Mouse (Mus musculus): ENCODE results near the gene Mymk. TPM values are rescaled to one million over a fixed set of nuclear protein-coding genes. Genes with fewer than 3 reads are reported as not detected.

The Mymk gene
- polyA plus RNA-seq, 1 experiment from 2014 or later = 11.5 TPM

GRCm38 (mm10) chr2:27039286-27039685 lies 32.7 kb downstream of the Mymk start:
- Histone ChIP-seq H3K4me1 (ENCODE audit: control insufficient read depth, insufficient read depth, low read length) (no peaks in the 10 kb centered on the region), H3K27me3 (ENCODE audit: control insufficient read depth, insufficient read depth, low read length) (no peaks in the 10 kb centered on the region), H3K4me2 (ENCODE audit: low read depth) (no peak overlapping the region), H3K36me3 (ENCODE audit: control insufficient read depth, insufficient read depth, low read length) (no peaks in the 10 kb centered on the region), H3K27ac (ENCODE audit: low read depth, low read length) (no peak overlapping the region), H3K4me3 (ENCODE audit: low read depth, low read length) (no peak overlapping the region), H3K9me3 (ENCODE audit: control insufficient read depth, low read length) (no peaks in the 10 kb centered on the region), H3K9ac (ENCODE audit: low read length) (no peak overlapping the region)
- 6% methylated on average over 1 of the region's 1 CpGs for WGBS
- ATAC-seq (ENCODE audit: insufficient read depth, low FRiP score, low TSS enrichment) (no peak), DNase-seq (ENCODE audit: low spot score) (peak; percentile 41)

GRCm38 (mm10) chr2:27038596-27038995 lies 33.4 kb downstream of the Mymk start:
- Histone ChIP-seq H3K4me3 (ENCODE audit: low read depth, low read length) (no peak overlapping the region), H3K27me3 (ENCODE audit: control insufficient read depth, insufficient read depth, low read length) (no peaks in the 10 kb centered on the region), H3K9ac (ENCODE audit: low read length) (no peak overlapping the region), H3K9me3 (ENCODE audit: control insufficient read depth, low read length) (no peaks in the 10 kb centered on the region), H3K36me3 (ENCODE audit: control insufficient read depth, insufficient read depth, low read length) (no peaks in the 10 kb centered on the region), H3K27ac (ENCODE audit: low read depth, low read length) (no peak overlapping the region), H3K4me2 (ENCODE audit: low read depth) (no peak overlapping the region), H3K4me1 (ENCODE audit: control insufficient read depth, insufficient read depth, low read length) (no peaks in the 10 kb centered on the region)
- ATAC-seq (ENCODE audit: insufficient read depth, low FRiP score, low TSS enrichment) = no peak
- WGBS = 1% methylated on average over 3 of the region's 3 CpGs
- peak; percentile 78 for DNase-seq (ENCODE audit: low spot score)

- Histone ChIP-seq H3K4me2 (ENCODE audit: low read depth) (no peak overlapping the region), H3K4me3 (ENCODE audit: low read depth, low read length) (no peak overlapping the region), H3K9ac (ENCODE audit: low read length) (no peak overlapping the region), H3K4me1 (ENCODE audit: control insufficient read depth, insufficient read depth, low read length) (no peaks in the 10 kb centered on the region), H3K27ac (ENCODE audit: low read depth, low read length) (no peak overlapping the region), H3K36me3 (ENCODE audit: control insufficient read depth, insufficient read depth, low read length) (no peaks in the 10 kb centered on the region), H3K9me3 (ENCODE audit: control insufficient read depth, low read length) (no peaks in the 10 kb centered on the region), H3K27me3 (ENCODE audit: control insufficient read depth, insufficient read depth, low read length) (no peaks in the 10 kb centered on the region)
- 62% methylated on average over 4 of the region's 4 CpGs for WGBS
- ATAC-seq (ENCODE audit: insufficient read depth, low FRiP score, low TSS enrichment) (no peak), DNase-seq (ENCODE audit: low spot score) (no peak)
Observed at GRCm38 (mm10) chr2:27037008-27037407, 35.0 kb downstream of the Mymk start.

GRCm38 (mm10) chr2:27036003-27036402 lies 36.0 kb downstream of the Mymk start:
- no peak overlapping the region for H3K4me2 ChIP-seq (ENCODE audit: low read depth)
- no peaks in the 10 kb centered on the region for H3K9me3 ChIP-seq (ENCODE audit: control insufficient read depth, low read length)
- WGBS = 70% methylated on average over 3 of the region's 3 CpGs
- no peak overlapping the region for H3K27ac ChIP-seq (ENCODE audit: low read depth, low read length)
- H3K9ac ChIP-seq (ENCODE audit: low read length) = no peak overlapping the region
- ATAC-seq (ENCODE audit: insufficient read depth, low FRiP score, low TSS enrichment) = no peak
- H3K4me3 ChIP-seq (ENCODE audit: low read depth, low read length) = no peak overlapping the region
- no peaks in the 10 kb centered on the region for H3K36me3 ChIP-seq (ENCODE audit: control insufficient read depth, insufficient read depth, low read length)
- no peaks in the 10 kb centered on the region for H3K27me3 ChIP-seq (ENCODE audit: control insufficient read depth, insufficient read depth, low read length)
- DNase-seq (ENCODE audit: low spot score) = no peak
- H3K4me1 ChIP-seq (ENCODE audit: control insufficient read depth, insufficient read depth, low read length) = no peaks in the 10 kb centered on the region

- Histone ChIP-seq H3K4me1 (ENCODE audit: control insufficient read depth, insufficient read depth, low read length) (peaks cover 3% of the 10 kb centered on the region; the same call in 1 of the 2 replicates), H3K36me3 (ENCODE audit: control insufficient read depth, insufficient read depth, low read length) (no peaks in the 10 kb centered on the region), H3K9me3 (ENCODE audit: control insufficient read depth, low read length) (no peaks in the 10 kb centered on the region), H3K4me2 (ENCODE audit: low read depth) (no peak overlapping the region), H3K4me3 (ENCODE audit: low read depth, low read length) (no peak overlapping the region), H3K27me3 (ENCODE audit: control insufficient read depth, insufficient read depth, low read length) (no peaks in the 10 kb centered on the region), H3K9ac (ENCODE audit: low read length) (no peak overlapping the region), H3K27ac (ENCODE audit: low read depth, low read length) (no peak overlapping the region)
- ATAC-seq (ENCODE audit: insufficient read depth, low FRiP score, low TSS enrichment) = no peak
- DNase-seq (ENCODE audit: low spot score) = no peak
- 65% methylated on average over 2 of the region's 2 CpGs for WGBS
Observed at GRCm38 (mm10) chr2:27032361-27032760, 39.6 kb downstream of the Mymk start.

DNA sequence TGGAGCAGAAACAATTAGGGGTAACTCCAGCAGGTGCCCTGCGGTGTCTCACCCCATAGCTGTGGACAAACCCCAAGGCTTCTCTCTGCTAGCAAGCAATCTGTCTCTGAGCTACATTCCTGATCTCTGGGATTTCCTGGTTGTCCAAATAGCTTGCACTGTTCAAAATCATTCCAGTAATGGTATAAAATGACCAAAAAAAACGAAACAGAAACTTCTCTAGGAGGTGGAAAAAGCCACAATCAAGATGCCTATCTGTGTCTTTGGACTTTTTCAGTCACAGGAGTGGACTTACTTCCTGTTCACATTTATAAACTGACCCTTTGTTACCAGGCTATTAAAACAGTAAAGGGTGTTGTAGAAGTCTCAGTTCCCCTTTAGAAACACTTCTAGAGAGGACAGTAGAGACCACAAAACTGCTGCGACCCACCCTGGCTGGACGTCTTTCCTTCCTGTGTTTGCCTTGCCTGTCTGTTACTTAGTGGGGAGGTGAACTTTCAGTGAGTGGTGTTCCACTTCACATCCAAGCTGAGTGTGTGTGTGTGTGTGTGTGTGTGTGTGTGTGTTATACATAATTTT lies 43.5 kb downstream of the Mymk start:
- Histone ChIP-seq H3K9me3 (ENCODE audit: control insufficient read depth, low read length) (no peaks in the 10 kb centered on the region), H3K4me3 (ENCODE audit: low read depth, low read length) (peak overlapping the region; percentile 28; the same call in 1 of the 2 replicates), H3K27me3 (ENCODE audit: control insufficient read depth, insufficient read depth, low read length) (no peaks in the 10 kb centered on the region), H3K4me2 (ENCODE audit: low read depth) (peak overlapping the region; percentile 54), H3K27ac (ENCODE audit: low read depth, low read length) (no peak overlapping the region), H3K4me1 (ENCODE audit: control insufficient read depth, insufficient read depth, low read length) (peaks cover 3% of the 10 kb centered on the region; the same call in 1 of the 2 replicates), H3K36me3 (ENCODE audit: control insufficient read depth, insufficient read depth, low read length) (no peaks in the 10 kb centered on the region), H3K9ac (ENCODE audit: low read length) (no peak overlapping the region)
- WGBS = 76% methylated on average over 4 of the region's 4 CpGs
- no peak for ATAC-seq (ENCODE audit: insufficient read depth, low FRiP score, low TSS enrichment)
- no peak for DNase-seq (ENCODE audit: low spot score)

- Histone ChIP-seq H3K4me1 (ENCODE audit: control insufficient read depth, insufficient read depth, low read length) (peaks cover 3% of the 10 kb centered on the region; the same call in 1 of the 2 replicates), H3K9ac (ENCODE audit: low read length) (peak within 1 kb of the TSS; percentile 57), H3K36me3 (ENCODE audit: control insufficient read depth, insufficient read depth, low read length) (no peaks in the 10 kb centered on the region), H3K27me3 (ENCODE audit: control insufficient read depth, insufficient read depth, low read length) (no peaks in the 10 kb centered on the region), H3K4me2 (ENCODE audit: low read depth) (peak within 1 kb of the TSS; percentile 54), H3K4me3 (ENCODE audit: low read depth, low read length) (peak within 1 kb of the TSS; percentile 28), H3K9me3 (ENCODE audit: control insufficient read depth, low read length) (no peaks in the 10 kb centered on the region), H3K27ac (ENCODE audit: low read depth, low read length) (no peak within 1 kb of the TSS)
- DNase-seq (ENCODE audit: low spot score) = peak; percentile 89
- 2% methylated on average over 38 of the region's 38 CpGs for WGBS
- ATAC-seq (ENCODE audit: insufficient read depth, low FRiP score, low TSS enrichment) = peak; percentile 99
Observed at GRCm38 (mm10) chr2:27027618-27028436, 44.2 kb downstream of the Mymk start, which contains the start of gene Slc2a6. Slc2a6 (minus strand) TSS chr2:27027998.

DNA sequence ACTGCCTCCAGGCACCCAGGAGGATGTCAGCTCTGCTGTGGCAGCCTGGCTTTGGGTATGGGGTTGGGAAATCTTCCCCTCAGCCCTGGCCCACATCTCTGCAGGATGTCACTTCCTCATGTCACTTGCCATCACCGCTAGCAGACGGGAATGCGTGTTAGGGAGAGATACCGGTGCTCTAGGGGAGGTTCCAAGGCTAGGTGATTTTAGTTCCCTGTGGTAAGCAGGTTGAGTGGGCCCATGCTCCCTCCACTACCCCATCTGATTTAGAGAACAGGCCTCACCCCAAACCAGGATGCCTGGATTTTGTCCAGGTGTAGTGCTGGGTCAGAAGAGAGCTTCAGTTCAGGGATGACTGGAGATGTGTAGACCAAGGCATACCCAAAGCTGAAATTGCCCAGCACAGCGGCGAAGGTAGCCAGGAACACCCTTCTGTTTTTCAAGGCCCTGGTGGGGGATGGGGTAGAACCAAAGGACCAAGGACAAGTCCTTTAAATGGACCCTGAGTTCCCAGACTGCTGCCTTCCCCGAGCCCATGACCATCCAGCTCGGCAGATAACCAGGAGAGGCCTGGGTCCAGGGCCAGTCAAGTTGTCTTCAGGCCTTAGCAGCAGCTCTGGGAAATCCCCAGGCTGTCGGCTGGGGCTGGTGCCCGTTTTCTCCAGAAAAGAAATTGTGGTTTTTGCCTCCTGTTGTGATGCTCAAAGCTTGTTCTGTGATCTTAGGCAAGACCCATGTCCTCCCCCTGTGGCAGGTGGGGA lies 44.9 kb downstream of the Mymk start:
- H3K27ac ChIP-seq (ENCODE audit: low read depth, low read length) = no peak overlapping the region

More for the DNA sequence above, 44.9 kb downstream of the Mymk start:
- H3K36me3 ChIP-seq (ENCODE audit: control insufficient read depth, insufficient read depth, low read length) = no peaks in the 10 kb centered on the region
- 72% methylated on average over 10 of the region's 10 CpGs for WGBS
- no peak for ATAC-seq (ENCODE audit: insufficient read depth, low FRiP score, low TSS enrichment)
- H3K9ac ChIP-seq (ENCODE audit: low read length) = peak overlapping the region; percentile 57; the same call in 1 of the 2 replicates
- no peaks in the 10 kb centered on the region for H3K9me3 ChIP-seq (ENCODE audit: control insufficient read depth, low read length)
- peak overlapping the region; percentile 54 for H3K4me2 ChIP-seq (ENCODE audit: low read depth)
- H3K27me3 ChIP-seq (ENCODE audit: control insufficient read depth, insufficient read depth, low read length) = no peaks in the 10 kb centered on the region
- H3K4me3 ChIP-seq (ENCODE audit: low read depth, low read length) = peak overlapping the region; percentile 28; the same call in 1 of the 2 replicates
- no peak for DNase-seq (ENCODE audit: low spot score)
- peaks cover 3% of the 10 kb centered on the region; the same call in 1 of the 2 replicates for H3K4me1 ChIP-seq (ENCODE audit: control insufficient read depth, insufficient read depth, low read length)

Data from neural tube, embryonic 11.5 days (tissue).